Mouse (Mus musculus): ENCODE data around the gene Arhgdib. TPM values are rescaled to one million over a fixed set of nuclear protein-coding genes. Genes with fewer than 3 reads are reported as not detected.

Arhgdib gene
- polyA plus RNA-seq, 1 experiment: 644 TPM

- DNase-seq: no peak
- Histone ChIP-seq H3K4me3 (ENCODE audit: control insufficient read depth, insufficient read depth, low read length) (no peak overlapping the region), H3K27ac (ENCODE audit: control insufficient read depth, insufficient read depth, low read length) (no peak overlapping the region), H3K36me3 (ENCODE audit: control insufficient read depth, insufficient read depth, low read length) (peaks cover 8% of the 10 kb centered on the region; the same call in 1 of the 2 replicates), H3K4me1 (replicated peaks; ENCODE audit: control insufficient read depth, insufficient read depth, low read length) (no peaks in the 10 kb centered on the region), H3K27me3 (ENCODE audit: control insufficient read depth, insufficient read depth, low read length) (no peaks in the 10 kb centered on the region)
- WGBS: 95% methylated on average over 10 of the region's 10 CpGs
- TF ChIP-seq POLR2A (IDR thresholded peaks at IDR 0.05; ENCODE audit: control insufficient read depth, extremely low read depth, insufficient read depth, low read length, poor library complexity) (no peak), CTCF (IDR thresholded peaks at IDR 0.05; ENCODE audit: borderline replicate concordance, control insufficient read depth, extremely low read depth, insufficient read depth, low read length, poor library complexity) (no peak)
These were observed 34.8 kb downstream of the Arhgdib start for GRCm38 (mm10) chr6:136906937-136907293.

GRCm38 (mm10) chr6:136906283-136906936 lies 35.3 kb downstream of the Arhgdib start:
- H3K27ac ChIP-seq (ENCODE audit: control insufficient read depth, insufficient read depth, low read length): no peak overlapping the region
- H3K27me3 ChIP-seq (ENCODE audit: control insufficient read depth, insufficient read depth, low read length): no peaks in the 10 kb centered on the region
- WGBS: 56% methylated on average over 19 of the region's 19 CpGs
- peaks cover 8% of the 10 kb centered on the region; the same call in 1 of the 2 replicates for H3K36me3 ChIP-seq (ENCODE audit: control insufficient read depth, insufficient read depth, low read length)
- no peaks in the 10 kb centered on the region for H3K4me1 ChIP-seq (replicated peaks; ENCODE audit: control insufficient read depth, insufficient read depth, low read length)
- H3K4me3 ChIP-seq (ENCODE audit: control insufficient read depth, insufficient read depth, low read length): no peak overlapping the region
- TF ChIP-seq CTCF (IDR thresholded peaks at IDR 0.05; ENCODE audit: borderline replicate concordance, control insufficient read depth, extremely low read depth, insufficient read depth, low read length, poor library complexity): no peak
- no peak for TF ChIP-seq POLR2A (IDR thresholded peaks at IDR 0.05; ENCODE audit: control insufficient read depth, extremely low read depth, insufficient read depth, low read length, poor library complexity)
- no peak for DNase-seq

GRCm38 (mm10) chr6:136903885-136904470 lies 37.7 kb downstream of the Arhgdib start:
- Histone ChIP-seq H3K27ac (ENCODE audit: control insufficient read depth, insufficient read depth, low read length) (no peak overlapping the region), H3K4me1 (replicated peaks; ENCODE audit: control insufficient read depth, insufficient read depth, low read length) (peaks cover 5% of the 10 kb centered on the region; the same call in 1 of the 2 replicates), H3K27me3 (ENCODE audit: control insufficient read depth, insufficient read depth, low read length) (no peaks in the 10 kb centered on the region), H3K36me3 (ENCODE audit: control insufficient read depth, insufficient read depth, low read length) (no peaks in the 10 kb centered on the region), H3K4me3 (ENCODE audit: control insufficient read depth, insufficient read depth, low read length) (no peak overlapping the region)
- no peak for DNase-seq
- 82% methylated on average over 8 of the region's 8 CpGs for WGBS
- TF ChIP-seq CTCF (IDR thresholded peaks at IDR 0.05; ENCODE audit: borderline replicate concordance, control insufficient read depth, extremely low read depth, insufficient read depth, low read length, poor library complexity): no peak
- TF ChIP-seq POLR2A (IDR thresholded peaks at IDR 0.05; ENCODE audit: control insufficient read depth, extremely low read depth, insufficient read depth, low read length, poor library complexity): no peak

GRCm38 (mm10) chr6:136902527-136902926 lies 39.2 kb downstream of the Arhgdib start:
- H3K4me3 ChIP-seq (ENCODE audit: control insufficient read depth, insufficient read depth, low read length): no peak overlapping the region
- DNase-seq: no peak
- TF ChIP-seq POLR2A (IDR thresholded peaks at IDR 0.05; ENCODE audit: control insufficient read depth, extremely low read depth, insufficient read depth, low read length, poor library complexity): no peak
- no peak for TF ChIP-seq CTCF (IDR thresholded peaks at IDR 0.05; ENCODE audit: borderline replicate concordance, control insufficient read depth, extremely low read depth, insufficient read depth, low read length, poor library complexity)
- H3K4me1 ChIP-seq (replicated peaks; ENCODE audit: control insufficient read depth, insufficient read depth, low read length): peaks cover 5% of the 10 kb centered on the region; the same call in 1 of the 2 replicates
- no peaks in the 10 kb centered on the region for H3K27me3 ChIP-seq (ENCODE audit: control insufficient read depth, insufficient read depth, low read length)
- no peak overlapping the region for H3K27ac ChIP-seq (ENCODE audit: control insufficient read depth, insufficient read depth, low read length)
- H3K36me3 ChIP-seq (ENCODE audit: control insufficient read depth, insufficient read depth, low read length): no peaks in the 10 kb centered on the region
- WGBS: 9% methylated on average over 9 of the region's 9 CpGs

GRCm38 (mm10) chr6:136901010-136901409 lies 40.7 kb downstream of the Arhgdib start:
- 41% methylated on average over 2 of the region's 2 CpGs for whole genome bisulfite sequencing
- Histone ChIP-seq H3K36me3 (ENCODE audit: control insufficient read depth, insufficient read depth, low read length) (no peaks in the 10 kb centered on the region), H3K27me3 (ENCODE audit: control insufficient read depth, insufficient read depth, low read length) (no peaks in the 10 kb centered on the region), H3K4me1 (replicated peaks; ENCODE audit: control insufficient read depth, insufficient read depth, low read length) (peaks cover 5% of the 10 kb centered on the region; the same call in 1 of the 2 replicates), H3K27ac (ENCODE audit: control insufficient read depth, insufficient read depth, low read length) (no peak overlapping the region), H3K4me3 (ENCODE audit: control insufficient read depth, insufficient read depth, low read length) (no peak overlapping the region)
- no peak for DNase-seq
- no peak for TF ChIP-seq CTCF (IDR thresholded peaks at IDR 0.05; ENCODE audit: borderline replicate concordance, control insufficient read depth, extremely low read depth, insufficient read depth, low read length, poor library complexity)
- TF ChIP-seq POLR2A (IDR thresholded peaks at IDR 0.05; ENCODE audit: control insufficient read depth, extremely low read depth, insufficient read depth, low read length, poor library complexity): no peak

GRCm38 (mm10) chr6:136900369-136901009 lies 41.2 kb downstream of the Arhgdib start:
- H3K36me3 ChIP-seq (ENCODE audit: control insufficient read depth, insufficient read depth, low read length): no peaks in the 10 kb centered on the region
- H3K4me1 ChIP-seq (replicated peaks; ENCODE audit: control insufficient read depth, insufficient read depth, low read length): peaks cover 5% of the 10 kb centered on the region; the same call in 1 of the 2 replicates
- no peak for TF ChIP-seq POLR2A (IDR thresholded peaks at IDR 0.05; ENCODE audit: control insufficient read depth, extremely low read depth, insufficient read depth, low read length, poor library complexity)
- TF ChIP-seq CTCF (IDR thresholded peaks at IDR 0.05; ENCODE audit: borderline replicate concordance, control insufficient read depth, extremely low read depth, insufficient read depth, low read length, poor library complexity): no peak
- H3K27ac ChIP-seq (ENCODE audit: control insufficient read depth, insufficient read depth, low read length): no peak overlapping the region
- H3K4me3 ChIP-seq (ENCODE audit: control insufficient read depth, insufficient read depth, low read length): no peak overlapping the region
- no peak for DNase-seq
- WGBS: 27% methylated on average over 4 of the region's 4 CpGs
- H3K27me3 ChIP-seq (ENCODE audit: control insufficient read depth, insufficient read depth, low read length): no peaks in the 10 kb centered on the region
